Mouse (Mus musculus) gonadal fat pad, adult 2 months (tissue): ENCODE data around the gene Ugt1a6b. TPM values are rescaled to one million over a fixed set of nuclear protein-coding genes. Genes with fewer than 3 reads are reported as not detected.
"Not testable (repeated sequence)": the region's sequence is repeated elsewhere in the genome, so short reads cannot be mapped to it uniquely, and the experiment has no call there.

Experiments
- DNase-seq: peaks from one replicate; pipeline ENCODE4 v3.0.0-alpha.2; 2012; ENCODE audit warnings: low read depth
- polyA plus RNA-seq: library from polyadenylated mRNA; depleted of rRNA; stranded (reverse); fragments of >200 nt; gene quantifications from 2 replicates; pipeline ENCODE4 v1.2.3, GENCODE M21; 2012

Gene Ugt1a6b
- polyA plus RNA-seq, 1 experiment: 62.3 TPM

DNA sequence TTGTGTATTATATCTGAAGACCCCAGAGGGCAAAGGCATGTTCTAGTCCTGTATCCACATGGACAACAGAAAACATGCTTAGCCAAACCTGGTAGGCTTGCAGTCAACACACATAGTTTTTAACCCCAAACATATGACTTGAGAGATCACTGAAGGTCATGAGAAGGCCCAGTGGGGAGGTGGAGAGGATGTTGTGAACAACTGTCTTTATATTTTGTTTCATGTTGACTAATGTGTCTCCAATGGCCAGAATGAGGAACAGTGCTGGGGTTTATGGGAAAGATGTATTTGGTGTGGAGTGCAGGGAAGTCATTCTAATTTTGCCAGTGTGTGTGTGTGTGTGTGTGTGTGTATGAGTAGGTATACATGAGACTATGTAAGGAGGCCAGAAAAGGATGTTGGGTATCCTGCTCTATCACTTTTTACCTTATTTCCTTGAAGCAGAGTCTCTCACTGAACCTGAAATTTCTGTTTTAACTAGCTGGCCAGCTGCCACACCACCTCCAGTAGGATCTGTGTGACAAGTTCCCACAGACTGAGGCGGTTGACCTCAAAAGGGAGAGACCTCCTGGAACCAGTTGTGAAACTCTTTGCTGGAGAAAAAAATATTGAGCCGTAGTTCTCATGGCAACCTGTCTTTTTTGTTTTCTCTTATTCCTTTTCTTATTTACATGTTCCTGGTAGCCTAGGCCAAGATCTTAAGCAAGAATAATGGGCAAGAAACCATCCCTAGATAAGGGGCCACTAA is 121.2 kb downstream of the Ugt1a6b start:
- DNase-seq: peak; percentile 99

- not testable (repeated sequence) for DNase-seq
These were observed 122.2 kb downstream of the Ugt1a6b start for GRCm38 (mm10) chr1:88225301-88225700.

DNA sequence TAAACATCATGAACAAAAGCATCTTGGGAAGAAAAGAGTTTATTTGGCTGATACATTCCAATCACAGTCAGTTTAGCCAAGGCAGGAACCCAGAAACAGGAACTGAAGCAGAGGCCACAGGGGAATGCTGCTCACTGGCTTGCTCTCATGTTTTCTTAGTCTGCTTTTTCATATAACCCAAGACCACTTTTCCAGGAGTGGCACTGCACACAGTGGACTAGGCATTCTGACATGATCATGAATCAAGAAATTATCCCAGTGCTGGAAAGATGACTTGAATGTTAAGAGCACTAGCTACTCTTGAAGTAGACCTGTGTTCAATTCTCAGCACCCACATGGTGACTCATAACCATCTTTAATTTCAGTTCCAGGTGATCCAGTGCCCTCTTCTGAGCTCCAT is 122.7 kb downstream of the Ugt1a6b start:
- DNase-seq: no peak

- no peak for DNase-seq
These were observed 123.8 kb downstream of the Ugt1a6b start, which contains the start of gene Mroh2a for GRCm38 (mm10) chr1:88226670-88227379. Mroh2a (plus strand) TSS chr1:88226986.

GRCm38 (mm10) chr1:88227482-88227881 is 124.4 kb downstream of the Ugt1a6b start:
- DNase-seq: no peak

- no peak for DNase-seq
These were observed 125.1 kb downstream of the Ugt1a6b start for GRCm38 (mm10) chr1:88228121-88228520.

- no peak for DNase-seq
These were observed 126.5 kb downstream of the Ugt1a6b start for GRCm38 (mm10) chr1:88229566-88229965.

DNA sequence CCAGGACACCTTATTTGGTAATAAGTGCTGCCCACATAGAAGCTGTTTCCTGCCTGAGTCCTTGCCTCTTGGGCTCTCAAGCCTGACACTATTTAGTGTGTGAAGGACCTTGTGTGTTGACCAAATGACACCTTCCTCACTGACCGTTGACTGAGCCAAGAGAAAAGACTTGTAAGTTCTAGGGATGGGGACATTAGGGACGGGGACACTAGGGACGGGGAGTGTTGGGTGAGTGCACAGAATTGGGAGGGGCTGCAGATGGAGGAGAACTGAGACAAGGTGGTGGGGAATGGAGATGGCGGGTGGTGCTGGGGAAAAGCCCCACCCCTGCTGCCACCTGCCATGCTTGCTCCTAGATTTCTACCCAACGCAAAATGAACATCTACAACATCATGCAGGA is 126.9 kb downstream of the Ugt1a6b start:
- no peak for DNase-seq

- DNase-seq: no peak
These were observed 127.4 kb downstream of the Ugt1a6b start for GRCm38 (mm10) chr1:88230421-88230820.

GRCm38 (mm10) chr1:88230981-88231802 is 128.1 kb downstream of the Ugt1a6b start:
- DNase-seq: no peak

DNA sequence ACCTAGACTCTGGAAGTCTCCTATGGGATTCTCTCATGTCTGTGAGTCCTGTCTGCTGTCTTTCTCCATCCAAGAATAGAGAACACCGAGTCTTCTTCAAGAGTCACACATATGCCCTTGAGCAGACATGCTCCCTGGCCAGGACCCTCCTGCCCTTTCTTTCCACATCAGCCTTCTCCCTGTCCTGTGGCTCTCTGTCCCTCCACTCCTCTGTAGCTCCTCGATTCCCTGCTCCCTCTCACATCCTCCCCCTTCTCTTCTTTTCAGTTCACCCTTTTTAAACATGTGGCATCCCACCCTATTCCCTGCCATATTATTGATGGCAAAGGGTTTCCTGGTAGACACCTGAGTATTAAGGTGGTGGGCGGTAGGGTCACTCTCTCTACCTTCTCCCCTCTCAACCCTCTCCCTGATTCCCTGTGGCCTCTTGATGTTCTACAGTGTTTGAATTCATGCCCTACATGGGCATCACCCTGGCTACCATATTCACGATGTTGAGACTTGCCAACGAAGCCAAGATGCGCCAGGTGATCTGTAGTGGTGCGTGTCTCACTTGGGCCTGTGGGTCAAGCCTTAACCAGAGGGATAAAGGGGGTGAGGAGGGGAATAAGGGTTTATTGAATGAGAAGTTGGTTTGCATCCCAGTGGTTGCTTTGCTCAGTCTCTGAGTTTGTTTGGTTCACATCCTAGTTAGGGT is 128.9 kb downstream of the Ugt1a6b start:
- no peak for DNase-seq

DNA sequence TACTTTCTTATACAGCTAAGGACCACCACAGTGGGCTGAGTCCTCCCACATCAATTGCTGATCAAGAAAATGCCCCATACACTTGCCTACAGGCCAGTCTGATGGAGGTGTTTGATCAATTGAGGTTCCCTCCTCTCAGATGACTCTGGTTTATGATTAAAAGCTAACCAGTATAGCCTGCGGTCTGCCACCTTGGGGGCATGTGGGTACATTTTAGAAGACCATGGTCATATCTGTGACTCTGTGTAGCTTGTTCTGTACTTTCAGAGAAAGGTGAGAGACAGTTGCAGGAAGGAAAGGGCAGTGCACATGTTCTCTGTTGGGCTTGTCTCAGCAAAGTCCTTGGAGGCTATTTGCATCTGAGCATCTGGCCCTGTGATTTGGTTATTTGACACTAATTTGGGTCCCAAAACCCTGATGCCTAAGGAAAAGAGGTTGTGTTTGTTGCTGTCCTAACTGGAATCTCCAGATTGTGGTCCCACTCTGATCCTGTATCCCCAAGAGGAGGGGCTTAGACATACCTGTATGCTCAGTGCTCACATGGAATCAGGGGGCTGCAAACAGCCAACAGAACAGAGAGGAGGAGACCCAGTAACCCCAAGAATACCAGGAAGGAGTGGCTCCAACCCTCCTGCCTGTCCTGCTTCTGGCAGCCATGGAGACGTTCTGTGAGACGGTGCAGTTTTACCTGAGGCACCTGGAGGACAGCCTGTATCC is 129.8 kb downstream of the Ugt1a6b start:
- DNase-seq: no peak

- DNase-seq: no peak
These were observed 130.6 kb downstream of the Ugt1a6b start for GRCm38 (mm10) chr1:88233421-88234247.

DNA sequence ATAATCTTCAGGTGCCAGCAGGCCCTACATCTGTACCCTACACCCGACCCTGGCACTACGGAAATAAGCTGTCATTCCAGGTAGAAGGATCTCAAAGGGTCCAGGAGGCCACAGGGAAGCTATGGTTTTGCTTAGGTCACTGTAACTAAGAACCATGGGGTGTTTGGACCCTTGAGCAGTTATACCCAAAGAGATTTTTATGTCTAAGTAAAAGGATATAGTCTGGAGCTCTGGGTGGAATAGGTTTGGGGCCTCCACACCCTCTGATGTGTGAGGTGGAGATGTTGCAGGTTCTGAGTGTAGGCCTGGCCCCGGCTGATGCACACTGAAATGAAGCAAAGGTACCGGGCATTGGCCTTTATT is 131.2 kb downstream of the Ugt1a6b start:
- no peak for DNase-seq

DNA sequence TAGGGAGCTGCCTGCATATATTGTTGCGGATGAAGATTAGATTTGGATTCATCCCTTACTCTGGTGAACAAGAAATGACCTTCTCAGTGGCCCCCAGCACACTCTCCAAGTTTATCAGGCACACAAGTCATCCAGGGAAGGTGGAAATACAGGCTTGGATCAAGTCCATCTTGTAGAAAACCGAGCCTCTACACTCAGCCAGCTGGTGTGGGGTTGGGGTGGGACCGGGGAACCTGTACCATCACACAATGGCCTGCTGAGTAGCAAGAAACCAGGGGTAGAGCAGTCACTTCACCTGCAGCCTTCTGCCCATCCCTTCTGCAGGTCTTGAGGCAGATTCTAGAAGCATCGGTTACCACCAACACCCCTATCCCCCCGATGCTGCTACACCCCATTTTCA is 131.6 kb downstream of the Ugt1a6b start:
- DNase-seq: no peak

- no peak for DNase-seq
These were observed 132.2 kb downstream of the Ugt1a6b start for GRCm38 (mm10) chr1:88235046-88235893.

DNA sequence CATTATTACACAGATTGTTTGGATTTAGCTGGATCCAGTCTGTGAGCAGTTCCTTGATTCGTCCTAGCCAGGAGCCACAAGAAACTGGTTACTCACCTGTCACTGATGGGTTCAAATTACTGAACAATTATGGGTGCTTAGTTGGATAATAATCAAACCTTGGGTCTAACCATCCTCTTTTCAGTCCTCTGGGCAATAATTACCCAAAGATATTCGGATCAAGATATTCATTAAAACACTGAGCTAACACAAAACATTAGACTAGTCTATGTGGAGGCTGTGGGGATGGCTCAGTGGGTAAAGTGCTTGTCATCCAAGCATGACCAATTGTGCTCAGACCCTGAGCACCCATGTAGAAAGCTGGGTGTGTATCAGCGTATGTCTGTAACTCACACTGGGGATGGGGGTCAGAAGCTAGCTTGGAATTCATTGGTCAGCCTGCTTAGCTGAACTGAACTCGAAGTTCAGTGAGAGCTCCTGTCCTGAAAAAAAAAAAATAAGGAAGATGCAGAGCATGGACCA is 132.9 kb downstream of the Ugt1a6b start:
- DNase-seq: no peak

- DNase-seq: no peak
These were observed 134.3 kb downstream of the Ugt1a6b start for GRCm38 (mm10) chr1:88237311-88237710.

- DNase-seq: no peak
These were observed 135.7 kb downstream of the Ugt1a6b start for GRCm38 (mm10) chr1:88238771-88239170.
